In genomic region chr17:63691690-63691968, GRCm38 (mm10) we compare ENCODE assay signal across 19 mouse cellular contexts.
A peak's percentile ranks its signal among the peaks of the same experiment; 100 is the strongest.
DNase-seq lines count a peak whose midpoint lies in the region; ATAC-seq and TF ChIP-seq lines count a peak whose summit lies in the region.
"Had no signal": no experiment of that assay in that cellular context is flagged by ENCODE, and none has a peak within 500 bp of the region (broad histone marks: within the 10 kb centered on the region; RNA-seq: fewer than 3 reads in every experiment).

No protein-coding gene starts in this region.

- no peaks in the 10 kb centered on the region for H3K9me3 ChIP-seq in kidney, postnatal 0 days (replicated peaks; ENCODE audit: low read length)
- H3K9me3 ChIP-seq in embryonic facial prominence, embryonic 10.5 days: no peaks in the 10 kb centered on the region
- H3K9me3 ChIP-seq: forebrain, embryonic 12.5 days; heart, embryonic 15.5 days; limb, embryonic 10.5 days; midbrain, embryonic 15.5 days had no signal

- 30% methylated on average over 3 of the region's 3 CpGs for WGBS in kidney, postnatal 0 days
- 55% methylated on average over 3 of the region's 3 CpGs for WGBS in embryonic facial prominence, embryonic 10.5 days

- H3K4me1 ChIP-seq in kidney, postnatal 0 days (replicated peaks; ENCODE audit: insufficient read depth, low read length): 0 out of 2 replicates have a peak, but pooled peaks cover 3% of the 10 kb centered on the region
- H3K4me1 ChIP-seq in embryonic facial prominence, embryonic 10.5 days: peaks cover 12% of the 10 kb centered on the region
- H3K4me1 ChIP-seq: forebrain, embryonic 12.5 days; heart, embryonic 15.5 days; megakaryocyte, embryonic 14.5 days; midbrain, embryonic 15.5 days had no signal

- DNase-seq in cerebellum, postnatal 36 days: no peak
- DNase-seq in heart, adult 18-20 months: peak; percentile 12 to 18
- no peak for DNase-seq in heart, postnatal 4 days
- no peak for DNase-seq in kidney, postnatal 0 days (ENCODE audit: low spot score)
- DNase-seq in kidney, postnatal 36 days: no peak
- peak; percentile 21 for DNase-seq in embryonic facial prominence, embryonic 10.5 days (ENCODE audit: low spot score)
- no peak for DNase-seq in thymus, adult 18-20 months
- DNase-seq: adrenal gland, adult 8-10 months; gastrocnemius, adult 2 months; liver, postnatal 0 days; spleen, adult 18-20 months; thymus, postnatal 36 days had no signal

- no peak overlapping the region for H3K4me3 ChIP-seq in kidney, postnatal 0 days (replicated peaks; ENCODE audit: low read depth, low read length)
- no peak overlapping the region for H3K4me3 ChIP-seq in embryonic facial prominence, embryonic 10.5 days
- H3K4me3 ChIP-seq: forebrain, embryonic 12.5 days; gastrocnemius, adult 2 months; heart, embryonic 15.5 days; limb, embryonic 10.5 days; megakaryocyte, embryonic 14.5 days; midbrain, embryonic 15.5 days; myocyte had no signal

- no peak for TF ChIP-seq CTCF in kidney, postnatal 0 days (IDR thresholded peaks at IDR 0.05; ENCODE audit: low read depth)

- no peaks in the 10 kb centered on the region for H3K36me3 ChIP-seq in kidney, postnatal 0 days (ENCODE audit: insufficient read depth, low read length)
- no peaks in the 10 kb centered on the region for H3K36me3 ChIP-seq in embryonic facial prominence, embryonic 10.5 days (replicated peaks)
- H3K36me3 ChIP-seq: forebrain, embryonic 12.5 days; heart, embryonic 15.5 days; limb, embryonic 10.5 days; midbrain, embryonic 15.5 days had no signal

- H3K27ac ChIP-seq in kidney, postnatal 0 days: no peak overlapping the region
- no peak overlapping the region for H3K27ac ChIP-seq in embryonic facial prominence, embryonic 10.5 days (replicated peaks)
- H3K27ac ChIP-seq: forebrain, embryonic 12.5 days; gastrocnemius, adult 2 months; heart, embryonic 15.5 days; limb, embryonic 10.5 days; midbrain, embryonic 15.5 days had no signal

- no peak overlapping the region for H3K9ac ChIP-seq in kidney, postnatal 0 days (ENCODE audit: low read depth, low read length)
- H3K9ac ChIP-seq: forebrain, embryonic 12.5 days; heart, embryonic 15.5 days; liver, postnatal 0 days; midbrain, embryonic 15.5 days had no signal

- H3K4me2 ChIP-seq in kidney, postnatal 0 days (ENCODE audit: low read length): no peak overlapping the region
- H3K4me2 ChIP-seq: forebrain, embryonic 12.5 days; heart, embryonic 15.5 days; midbrain, embryonic 15.5 days had no signal

- H3K27me3 ChIP-seq in kidney, postnatal 0 days (ENCODE audit: insufficient read depth, low read length): no peaks in the 10 kb centered on the region
- H3K27me3 ChIP-seq in embryonic facial prominence, embryonic 10.5 days (replicated peaks; ENCODE audit: low read depth, poor library complexity, severe bottlenecking): no peaks in the 10 kb centered on the region
- H3K27me3 ChIP-seq: forebrain, embryonic 12.5 days; heart, embryonic 15.5 days; megakaryocyte, embryonic 14.5 days; midbrain, embryonic 15.5 days had no signal

- ATAC-seq in cerebellum, adult (ENCODE audit: insufficient number of reproducible peaks, low FRiP score, low TSS enrichment): peak; percentile 51; the same call in 1 of the 2 replicates
- peak; percentile 49; the same call in 1 of the 2 replicates for ATAC-seq in kidney, postnatal 0 days (replicated peaks; ENCODE audit: low FRiP score, low read depth)
- ATAC-seq: liver, postnatal 0 days; midbrain, embryonic 15.5 days had no signal

Comparison
In these comparisons a context has a peak if more than half of its experiments do, and no peak if none do; other contexts are left out.
1. DNase-seq: peak in heart, adult 18-20 months (2 of 2) and embryonic facial prominence, embryonic 10.5 days (single experiment); none in cerebellum, postnatal 36 days (0 of 2), heart, postnatal 4 days (single experiment), kidney, postnatal 0 days (single experiment), kidney, postnatal 36 days (0 of 2) and thymus, adult 18-20 months (0 of 2).